In genomic region chr14:20481211-20481610, GRCm38 (mm10) we compare ENCODE assay signal across 9 mouse cellular contexts. TPM values are rescaled to one million over a fixed set of nuclear protein-coding genes. Genes with fewer than 3 reads are reported as not detected.
DNase-seq lines count a peak whose midpoint lies in the region; TF ChIP-seq lines count a peak whose summit lies in the region.
"Had no signal": no experiment of that assay in that cellular context is flagged by ENCODE, and none has a peak within 500 bp of the region (broad histone marks: within the 10 kb centered on the region; RNA-seq: fewer than 3 reads in every experiment).

No protein-coding gene starts in this region.

- 0 out of 2 replicates have a peak overlapping the region, but pooled peaks have one; percentile 34 for H3K9ac ChIP-seq in MEL (ENCODE audit: control insufficient read depth, low read depth, low read length, poor library complexity, severe bottlenecking)

- H3K27me3 ChIP-seq in MEL (ENCODE audit: control insufficient read depth in 1 of 2, insufficient read depth in 2 of 2, low read length in 2 of 2) = no peaks in the 10 kb centered on the region

- H3K9me3 ChIP-seq in MEL (replicated peaks; ENCODE audit: insufficient read depth, low read length) = no peaks in the 10 kb centered on the region

- no peak for TF ChIP-seq EP300 in MEL (IDR thresholded peaks at IDR 0.05; ENCODE audit: low read depth in 1 of 2, low read length in 2 of 2)

- no peak; a peak in 1 of 4 replicates for TF ChIP-seq POLR2A in MEL (IDR thresholded peaks at IDR 0.05; ENCODE audit: control insufficient read depth in 1 of 2, insufficient read depth in 1 of 2, low read depth in 1 of 2, low read length in 2 of 2, poor library complexity in 1 of 2)

- H3K27ac ChIP-seq in MEL (ENCODE audit: control insufficient read depth, low read depth, low read length) = peak overlapping the region; percentile 57
- H3K27ac ChIP-seq: macrophage had no signal

- H3K36me3 ChIP-seq in MEL (ENCODE audit: control insufficient read depth in 1 of 2, insufficient read depth in 2 of 2, low read length in 2 of 2) = peaks cover under 1 to 36% of the 10 kb centered on the region in 2 experiments; a peak in 3 of 4 replicates

- peaks cover 11% of the 10 kb centered on the region for H3K79me2 ChIP-seq in MEL (ENCODE audit: control insufficient read depth, insufficient read depth, low read length, poor library complexity)

- TF ChIP-seq CTCF in MEL (IDR thresholded peaks at IDR 0.05 in 2 of 3, conservative IDR thresholded peaks at IDR 0.05 in 1 of 3; ENCODE audit: control insufficient read depth in 1 of 3, insufficient read depth in 1 of 3, low read depth in 2 of 3, low read length in 3 of 3, poor library complexity in 1 of 3, severe bottlenecking in 1 of 3) = no peak

- peak overlapping the region in 1 of 2 experiments; percentile 36; a peak in 3 of 4 replicates for H3K4me3 ChIP-seq in MEL (ENCODE audit: control insufficient read depth in 1 of 2, insufficient read depth in 1 of 2, low read depth in 2 of 2, low read length in 2 of 2)

- H3K4me1 ChIP-seq in MEL (ENCODE audit: control insufficient read depth in 1 of 2, insufficient read depth in 2 of 2, low read length in 2 of 2) = peaks cover 15 to 20% of the 10 kb centered on the region in 2 experiments

- DNase-seq in kidney, adult 11 months = peak; percentile 14
- DNase-seq in kidney, postnatal 14 days = no peak
- DNase-seq in MEL (ENCODE audit: low read depth, low spot score) = peak; percentile 89
- peak; percentile 41 for DNase-seq in kidney, postnatal 10 days
- DNase-seq in spleen, postnatal 36 days (ENCODE audit: low spot score in 2 of 2) = peak; percentile 32 to 49
- DNase-seq in right cerebral cortex, postnatal 14 days = no peak
- no peak for DNase-seq in cerebellum, adult 18-20 months
- no peak for DNase-seq in urinary bladder, postnatal 4 days (ENCODE audit: low spot score in 2 of 2)

- TF ChIP-seq RAD21 in MEL (IDR thresholded peaks at IDR 0.05; ENCODE audit: low read depth, low read length) = no peak

TF ChIP-seq in MEL, 35 proteins besides CTCF, POLR2A, EP300 and RAD21:
- TF ChIP-seq MXI1 (IDR thresholded peaks at IDR 0.05; ENCODE audit: low read depth, low read length) (no peak), TBP (IDR thresholded peaks at IDR 0.05; ENCODE audit: low read depth, low read length) (peak; percentile 61)

RNA-seq across cellular contexts. Expression of gene Anxa7, which starts 1.3 kb away (rescaled TPM):
- 44.8 and 52.0 TPM in 2 replicates for total RNA-seq in MEL (2012; rRNA removed)
- polyA plus RNA-seq in MEL (2012; ENCODE audit: insufficient read depth in 1 of 2, insufficient read length in 2 of 2, low read depth in 1 of 2, low replicate concordance in 2 of 2, missing spikeins in 1 of 2) = 10 to 100 TPM in 1 of 2 experiments, not detected in 1; 70.3 TPM

RNA-seq across cellular contexts. Expression of gene Mss51, which starts 15.5 kb away (rescaled TPM):
- 0.42 and 0.62 TPM in 2 replicates for total RNA-seq in MEL (2012; rRNA removed)
- 1 to 10 TPM in 1 of 2 experiments, not detected in 1; 1.1 TPM for polyA plus RNA-seq in MEL (2012; ENCODE audit: insufficient read depth in 1 of 2, insufficient read length in 2 of 2, low read depth in 1 of 2, low replicate concordance in 2 of 2, missing spikeins in 1 of 2)
- polyA plus RNA-seq: macrophage had no signal

RNA-seq across cellular contexts. Expression of gene Cfap70, which starts 29.2 kb away (rescaled TPM):
- not detected in 2 replicates for total RNA-seq in MEL (2012; rRNA removed)
- under 1 TPM in 1 of 2 experiments, not detected in 1; 0.11 TPM for polyA plus RNA-seq in MEL (2012; ENCODE audit: insufficient read depth in 1 of 2, insufficient read length in 2 of 2, low read depth in 1 of 2, low replicate concordance in 2 of 2, missing spikeins in 1 of 2)
- polyA plus RNA-seq: macrophage had no signal

Comparison
In these comparisons a context has a peak if more than half of its experiments do, and no peak if none do; other contexts are left out.
1. DNase-seq: peak in kidney, adult 11 months (single experiment), MEL (single experiment), kidney, postnatal 10 days (single experiment) and spleen, postnatal 36 days (2 of 2); none in kidney, postnatal 14 days (single experiment), right cerebral cortex, postnatal 14 days (single experiment), cerebellum, adult 18-20 months (0 of 2) and urinary bladder, postnatal 4 days (0 of 2).